Mouse (Mus musculus): ENCODE measurements around the gene Zdhhc13.

Gene Zdhhc13

GRCm38 (mm10) chr7:48788851-48789572 lies at the start of gene Zdhhc13:
Gene Zdhhc13, plus strand, starts transcription at chr7:48789003.
- peak; percentile 89 for DNase-seq (ENCODE audit: low spot score)

DNA sequence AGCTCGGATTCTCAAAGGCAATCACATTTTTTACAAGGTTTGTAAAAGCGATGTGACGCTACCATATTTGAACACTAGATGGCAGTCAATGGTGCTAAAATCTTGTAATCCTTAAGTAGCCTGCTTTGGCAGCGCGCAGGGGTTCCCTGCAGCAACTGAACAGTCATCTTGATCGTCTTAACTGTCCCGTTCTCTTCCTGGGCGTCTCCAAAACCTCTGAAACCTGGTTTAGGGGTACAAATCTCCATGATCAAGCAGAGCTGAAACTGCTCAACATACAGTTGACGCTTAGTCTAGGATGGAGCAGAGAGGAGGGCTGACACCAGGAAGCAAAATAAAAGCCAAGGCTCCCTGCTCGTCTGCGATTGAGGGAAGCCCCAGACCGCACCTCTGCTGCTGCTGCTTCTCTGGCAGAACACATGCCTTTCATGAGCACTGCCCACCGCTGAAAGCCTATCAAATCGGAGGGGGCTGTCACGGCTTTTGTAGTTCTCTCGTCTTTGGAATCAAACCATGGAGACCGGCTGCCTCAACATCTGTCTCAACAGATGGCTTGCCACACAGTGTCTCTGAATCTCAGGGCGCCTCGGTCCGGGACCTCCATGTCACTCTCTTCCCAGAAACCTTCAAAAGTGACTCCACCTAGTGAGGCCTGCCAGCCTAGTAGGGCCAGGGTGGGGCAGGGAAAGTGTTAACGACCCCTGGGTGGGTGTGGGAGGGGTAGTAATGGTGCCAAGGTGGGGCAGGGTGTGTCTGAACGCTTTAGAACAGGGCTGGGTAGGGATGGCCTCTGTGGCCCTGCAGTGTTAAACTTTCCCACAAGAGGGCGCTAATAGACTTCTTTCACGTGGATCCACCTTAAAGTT lies 39.3 kb upstream of the Zdhhc13 start:
- DNase-seq (ENCODE audit: low spot score), result peak; percentile 79

DNA sequence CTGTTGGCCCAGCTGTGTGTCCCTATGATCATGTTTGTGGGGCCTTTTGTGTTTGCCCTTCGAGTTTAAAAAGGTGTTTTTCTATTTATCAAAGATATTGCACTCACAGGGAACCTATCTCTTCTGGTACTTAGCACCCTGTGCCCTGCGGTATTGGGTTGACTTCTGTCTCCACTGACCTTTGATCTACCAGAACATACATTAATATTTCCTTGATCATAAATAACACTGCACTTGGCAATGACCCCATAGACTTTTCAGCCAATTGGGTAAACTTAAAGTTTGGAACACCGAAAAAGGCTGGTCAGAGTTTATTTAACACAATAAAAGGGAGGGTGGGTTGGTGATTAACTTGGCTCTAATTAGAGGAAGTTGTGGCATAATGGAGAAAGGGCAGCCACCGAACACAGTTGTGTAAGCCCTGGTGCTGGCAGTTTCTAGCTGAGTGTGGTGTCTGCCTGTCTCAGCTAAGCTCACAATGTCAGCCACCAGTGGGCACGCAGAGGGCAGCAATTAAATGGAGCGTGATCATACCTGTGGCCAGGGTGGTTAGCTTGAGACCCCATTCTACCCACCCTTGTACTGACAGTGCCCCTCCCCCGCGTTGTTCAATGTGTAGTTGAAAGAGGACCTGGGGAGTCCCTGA lies 38.5 kb upstream of the Zdhhc13 start:
- DNase-seq (ENCODE audit: low spot score), result no peak

DNA sequence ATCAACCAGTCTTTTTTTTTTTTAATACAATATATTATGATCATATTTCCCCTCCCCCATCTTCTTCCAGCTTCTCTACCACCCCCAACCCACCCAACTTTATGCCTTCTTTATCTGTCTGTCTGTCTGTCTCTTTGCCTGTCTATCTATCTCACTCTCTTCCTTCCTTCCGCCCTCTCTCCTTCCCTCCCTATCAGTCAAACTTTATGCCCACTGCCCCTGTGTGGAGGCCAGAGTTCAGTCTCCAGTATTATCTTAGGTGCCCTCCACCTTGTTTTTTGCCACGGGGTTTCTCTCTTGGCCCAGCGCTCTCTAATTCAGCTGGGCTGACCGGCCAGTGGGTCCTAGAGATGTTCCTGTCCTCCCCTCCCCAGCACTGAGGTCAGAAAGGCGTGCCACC lies 37.6 kb upstream of the Zdhhc13 start:
- no peak for DNase-seq (ENCODE audit: low spot score)

- DNase-seq (ENCODE audit: low spot score), result no peak
These were observed 34.3 kb upstream of the Zdhhc13 start for GRCm38 (mm10) chr7:48754415-48754974.

DNA sequence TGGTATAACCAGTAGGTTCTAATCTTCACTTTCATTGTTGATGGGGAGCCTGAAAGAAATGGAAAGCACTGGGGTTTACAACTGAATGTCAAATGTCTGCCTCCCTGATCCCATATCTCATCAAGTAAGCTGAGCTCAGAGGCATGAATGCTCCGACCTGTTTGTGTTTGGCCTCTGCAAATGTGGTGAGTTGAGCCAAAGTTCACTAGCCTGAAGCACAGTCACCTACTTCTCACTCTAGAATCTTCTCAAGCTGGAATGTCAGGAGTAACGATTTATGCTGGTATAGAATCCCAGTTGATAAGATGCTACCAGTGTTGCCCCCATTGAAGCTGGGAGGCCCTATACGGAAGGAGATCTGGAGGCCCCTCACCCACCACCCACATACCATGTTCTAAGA lies 33.0 kb upstream of the Zdhhc13 start:
- DNase-seq (ENCODE audit: low spot score), result no peak

DNA sequence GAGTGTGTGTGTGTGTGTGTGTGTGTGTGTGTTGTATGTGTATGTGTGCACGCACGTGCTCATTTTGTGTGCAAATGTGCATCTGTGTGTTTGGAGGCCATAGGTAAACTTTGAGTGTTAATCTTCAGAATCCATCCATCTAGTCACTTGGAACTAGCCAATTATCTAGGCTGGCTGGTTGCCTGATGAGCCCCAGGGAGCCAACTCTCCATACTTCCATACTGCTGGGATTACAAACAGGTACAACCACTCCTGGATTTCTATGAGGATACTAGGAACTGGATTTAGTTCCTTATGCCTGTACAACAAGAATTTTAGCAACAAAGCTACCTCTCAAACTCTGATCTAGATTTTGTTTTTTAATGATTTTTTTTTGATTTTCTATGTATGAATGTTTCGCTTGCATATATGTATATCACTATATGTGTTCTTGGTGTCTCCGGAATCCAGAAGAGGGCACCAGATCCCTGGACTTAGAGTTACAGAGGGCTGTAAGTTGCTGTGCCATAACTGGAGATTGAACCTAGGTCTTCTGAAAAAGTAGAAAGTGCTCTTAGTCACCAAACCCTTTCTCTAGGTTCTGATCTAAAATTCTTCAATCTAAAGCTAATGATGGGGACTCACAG lies 32.4 kb upstream of the Zdhhc13 start:
- no peak for DNase-seq (ENCODE audit: low spot score)

DNA sequence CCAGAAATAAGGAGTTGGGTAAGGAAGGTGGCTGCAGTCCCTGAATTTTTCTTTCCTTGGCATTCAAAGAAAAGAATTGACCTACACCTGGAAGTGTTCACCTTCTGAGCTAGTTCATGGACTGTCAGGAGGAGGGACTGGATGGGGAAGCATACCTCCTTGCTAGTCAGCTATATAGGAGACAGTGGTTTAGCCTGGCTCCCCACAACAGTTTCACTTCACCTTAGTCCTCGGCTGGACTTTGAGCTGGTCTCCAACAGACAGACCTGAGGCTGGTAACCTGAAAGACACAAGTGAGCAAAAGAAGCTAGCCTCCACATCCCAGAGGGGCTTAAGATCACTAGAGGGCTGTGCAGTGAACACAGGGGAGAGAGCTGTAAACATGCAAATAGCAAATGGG lies 30.7 kb upstream of the Zdhhc13 start:
- no peak for DNase-seq (ENCODE audit: low spot score)

DNA sequence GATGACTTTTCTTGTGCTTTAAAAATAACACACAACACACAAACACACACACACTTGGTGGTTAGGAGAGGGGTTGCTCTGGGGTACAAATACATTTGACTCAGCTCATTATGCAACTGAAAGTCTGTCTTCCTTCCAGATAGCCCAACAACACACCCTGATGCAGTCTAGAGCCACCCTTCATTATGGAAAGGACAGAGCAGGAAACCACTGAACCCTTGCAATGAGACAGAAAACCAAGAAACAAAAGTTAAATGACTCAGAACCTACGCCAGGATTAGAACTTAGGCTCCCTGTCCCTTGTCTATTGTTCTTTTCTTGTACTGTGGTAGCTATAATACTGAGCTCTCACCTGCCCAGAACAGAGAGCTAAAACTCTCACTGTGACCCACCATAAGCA lies 28.0 kb upstream of the Zdhhc13 start:
- DNase-seq (ENCODE audit: low spot score), result no peak

- DNase-seq (ENCODE audit: low spot score), result no peak
These were observed 26.5 kb upstream of the Zdhhc13 start for GRCm38 (mm10) chr7:48762289-48762688.

DNA sequence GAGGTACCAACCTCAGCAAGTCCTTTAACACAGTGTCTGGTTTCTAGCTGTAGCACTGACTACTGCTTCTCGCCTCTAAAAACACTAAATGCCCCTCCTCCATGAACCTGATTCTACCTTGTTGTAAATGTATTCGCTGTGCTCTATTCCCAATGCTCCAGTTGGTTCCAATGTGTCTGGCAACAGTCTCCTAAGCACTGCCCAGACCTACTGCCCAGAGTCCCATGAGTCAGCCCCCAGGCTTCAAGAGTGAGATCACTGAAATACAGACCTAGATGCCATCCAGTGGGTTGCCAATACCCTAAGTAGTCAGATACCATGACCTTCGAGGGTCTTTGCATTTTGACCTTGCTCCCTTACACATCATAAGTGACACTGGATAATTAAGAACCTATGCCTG lies 26.1 kb upstream of the Zdhhc13 start:
- no peak for DNase-seq (ENCODE audit: low spot score)

DNA sequence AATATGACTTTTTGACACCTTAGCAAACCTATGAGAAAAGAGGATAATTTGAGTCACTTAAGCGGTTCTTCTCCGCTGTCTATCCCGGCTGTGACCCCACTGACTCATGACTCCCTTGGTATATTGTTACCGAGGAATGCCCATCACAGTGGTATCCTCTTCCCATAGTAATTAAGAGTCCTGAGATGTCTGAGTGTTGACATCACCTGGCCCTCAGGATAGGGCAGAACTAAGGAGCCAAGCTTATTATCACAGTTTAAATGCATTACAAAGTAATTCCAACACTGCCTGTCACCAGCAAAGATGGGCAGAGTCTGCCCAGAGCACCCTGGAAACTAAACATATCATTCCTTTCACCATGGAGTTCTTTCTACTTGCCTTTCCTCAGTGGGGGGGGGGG lies 22.8 kb upstream of the Zdhhc13 start:
- no peak for DNase-seq (ENCODE audit: low spot score)

- DNase-seq (ENCODE audit: low spot score), result no peak
These were observed 19.1 kb upstream of the Zdhhc13 start for GRCm38 (mm10) chr7:48769721-48770120.

- no peak for DNase-seq (ENCODE audit: low spot score)
These were observed 16.6 kb upstream of the Zdhhc13 start for GRCm38 (mm10) chr7:48772060-48772734.

DNA sequence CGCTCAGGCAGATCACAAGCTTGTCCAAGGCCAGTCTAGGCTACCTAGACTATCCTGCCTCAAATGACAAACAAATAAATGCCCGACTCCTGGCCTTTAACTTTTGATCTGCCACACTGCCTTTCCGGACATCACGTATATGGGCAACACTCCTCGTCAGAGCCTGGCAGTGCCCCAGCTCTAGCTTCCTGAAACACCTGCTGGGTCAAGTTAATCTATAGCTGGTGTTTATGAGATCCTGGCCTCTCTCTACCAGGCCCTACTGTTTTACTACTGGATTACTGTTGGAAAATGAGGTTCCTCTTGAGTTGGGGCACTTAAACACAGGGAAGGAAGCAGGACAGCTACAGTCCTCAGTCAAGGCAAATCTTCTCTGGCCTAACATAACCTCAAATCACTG lies 15.5 kb upstream of the Zdhhc13 start:
- DNase-seq (ENCODE audit: low spot score), result no peak

DNA sequence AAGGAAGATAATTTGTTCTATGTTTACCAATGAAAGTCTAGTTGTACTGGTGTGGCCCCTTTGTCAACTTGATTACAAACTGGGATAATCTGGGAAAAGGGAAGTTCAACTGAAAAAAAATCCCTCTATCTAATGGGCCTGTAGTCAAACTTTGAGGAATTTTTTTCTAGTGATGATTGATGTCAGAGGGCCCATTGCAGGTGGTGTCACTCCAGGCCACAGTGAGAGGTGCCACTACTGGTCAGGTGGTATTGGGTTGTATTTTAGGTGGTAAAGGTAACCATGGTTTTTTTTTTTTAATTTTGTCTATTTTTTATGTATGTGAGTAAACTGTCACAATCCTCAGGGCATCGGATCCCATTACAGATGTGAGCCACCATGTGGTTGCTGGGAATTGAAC lies 14.2 kb upstream of the Zdhhc13 start:
- no peak for DNase-seq (ENCODE audit: low spot score)

GRCm38 (mm10) chr7:48775436-48775835 lies 13.4 kb upstream of the Zdhhc13 start:
- no peak for DNase-seq (ENCODE audit: low spot score)

DNA sequence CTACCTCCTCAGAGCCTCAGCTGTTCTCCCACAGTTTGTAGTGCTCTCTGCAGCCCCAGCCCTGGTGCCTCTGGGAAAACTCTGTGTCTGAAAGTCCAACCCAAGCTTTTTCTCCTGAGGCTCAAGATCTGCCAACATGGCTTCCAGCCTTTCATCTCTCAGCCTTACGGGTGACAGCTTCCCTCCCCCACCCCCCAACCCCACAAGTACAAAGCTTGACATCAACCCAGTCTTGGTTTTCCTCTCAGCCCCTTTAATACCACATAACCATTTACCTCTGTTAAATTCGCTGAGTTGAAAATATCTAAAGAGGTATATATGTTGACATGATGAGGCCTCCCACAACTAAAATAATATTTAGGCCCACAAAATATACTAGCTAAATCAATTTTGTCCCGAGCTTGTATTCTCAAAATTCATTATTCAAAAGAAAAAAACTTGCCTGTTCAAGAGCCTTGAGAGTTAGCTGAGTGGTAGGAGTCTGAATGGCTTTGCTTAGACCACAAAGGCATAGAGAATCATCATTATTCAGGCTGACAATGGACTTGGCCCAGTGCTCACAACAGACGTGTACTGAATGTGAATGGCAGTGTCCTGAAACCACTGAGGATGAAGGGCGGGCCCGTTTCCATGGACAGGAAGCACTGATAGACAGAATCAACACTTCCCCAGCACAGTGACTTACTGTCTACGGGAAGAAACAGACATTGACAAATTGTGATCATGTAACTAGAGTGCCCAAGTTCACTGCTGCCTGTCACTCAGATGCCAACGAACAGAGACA lies 10.9 kb upstream of the Zdhhc13 start:
- no peak for DNase-seq (ENCODE audit: low spot score)

DNA sequence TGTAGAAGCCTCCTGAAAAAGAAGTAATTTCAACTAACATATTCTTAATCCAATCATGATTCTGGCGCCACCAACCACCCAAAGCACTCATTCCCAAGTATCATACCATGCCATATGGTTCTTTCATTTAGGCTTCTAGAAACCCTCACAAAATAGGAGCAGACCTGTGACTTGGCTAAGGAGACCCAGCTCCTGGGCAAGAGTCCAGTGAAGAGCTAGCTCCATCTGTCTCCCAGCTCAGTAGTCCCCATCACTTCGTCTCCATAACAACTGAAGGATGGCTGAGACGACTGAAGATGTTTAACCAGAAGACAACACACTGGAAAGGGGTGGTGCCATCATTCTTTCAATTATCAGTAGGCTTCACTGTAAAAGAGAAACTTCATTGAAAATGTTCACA lies 9.7 kb upstream of the Zdhhc13 start:
- no peak for DNase-seq (ENCODE audit: low spot score)

GRCm38 (mm10) chr7:48782432-48782831 lies 6.4 kb upstream of the Zdhhc13 start:
- DNase-seq (ENCODE audit: low spot score), result no peak

All from MN1 (cell line).